Mouse (Mus musculus) myocyte (in vitro differentiated cells): ENCODE measurements around the gene Pigt.

Source experiments
- CEBPB ChIP-seq: IDR thresholded peaks from 2 replicates; pipeline ENCODE4 v1.6.1; 2011; ENCODE audit warnings: mild to moderate bottlenecking, moderate library complexity; ENCODE audit not compliant: poor library complexity, insufficient read depth, severe bottlenecking
- E2F4 ChIP-seq: IDR thresholded peaks from one replicate; pipeline ENCODE4 v1.6.1; 2011; ENCODE audit warnings: mild to moderate bottlenecking, control low read depth, moderate library complexity; ENCODE audit not compliant: insufficient read depth
- MAX ChIP-seq: IDR thresholded peaks from one replicate; pipeline ENCODE4 v1.6.1; 2011; ENCODE audit warnings: low read depth, mild to moderate bottlenecking, control low read depth
- POLR2A ChIP-seq: IDR thresholded peaks from one replicate; pipeline ENCODE4 v1.6.1; 2011; ENCODE audit warnings: low read depth, mild to moderate bottlenecking, control low read depth, moderate library complexity; ENCODE audit not compliant: insufficient read length
- TCF12 ChIP-seq: IDR thresholded peaks from one replicate; pipeline ENCODE4 v1.6.1; 2011; ENCODE audit warnings: mild to moderate bottlenecking, control low read depth; ENCODE audit not compliant: poor library complexity, insufficient read depth, severe bottlenecking
- TCF3 ChIP-seq: IDR thresholded peaks from one replicate; pipeline ENCODE4 v1.6.1; 2011; ENCODE audit warnings: low read depth, control low read depth; ENCODE audit not compliant: insufficient read length
- USF1 ChIP-seq: IDR thresholded peaks from one replicate; pipeline ENCODE4 v1.6.1; 2011; ENCODE audit warnings: low read depth, mild to moderate bottlenecking, control low read depth, moderate library complexity

GRCm38 (mm10) chr2:164520782-164521181, 23.5 kb downstream of the Pigt start:
- TF ChIP-seq TCF12 (no peak), POLR2A (no peak), MAX (no peak), TCF3 (no peak), USF1 (no peak), CEBPB (no peak), E2F4 (no peak)
